Mouse (Mus musculus) hindbrain, postnatal 0 days (tissue): ENCODE measurements around the gene Pid1. TPM values are rescaled to one million over a fixed set of nuclear protein-coding genes. Genes with fewer than 3 reads are reported as not detected.

Source experiments
- ATAC-seq: fragments of 200-750 bp; cut with Nextera tagmentation; 2 replicates; pipeline ENCODE4 v1.8.0; 2017; ENCODE audit warnings: mild to moderate bottlenecking, moderate TSS enrichment, moderate library complexity
- DNase-seq: peaks from one replicate; pipeline ENCODE4 v3.0.0-alpha.2; 2015; ENCODE audit warnings: low spot score
- H3K27ac ChIP-seq: fragments of 300-500 bp; sonication (generic); 2 replicates; pipeline ENCODE4 v1.5.1; 2014; ENCODE audit warnings: mild to moderate bottlenecking
- H3K27me3 ChIP-seq: fragments of 300-500 bp; sonication (generic); 2 replicates; pipeline ENCODE4 v1.6.1; 2014; ENCODE audit warnings: low read length, mixed read lengths; ENCODE audit not compliant: insufficient read depth
- H3K36me3 ChIP-seq: fragments of 300-500 bp; sonication (generic); 2 replicates; pipeline ENCODE4 v1.6.1; 2014; ENCODE audit warnings: low read length, mixed read lengths; ENCODE audit not compliant: insufficient read depth
- H3K4me1 ChIP-seq: fragments of 300-500 bp; sonication (generic); 2 replicates; pipeline ENCODE4 v1.6.1; 2014; ENCODE audit warnings: antibody characterized with exemption, low read length, mixed read lengths; ENCODE audit not compliant: insufficient read depth
- H3K4me2 ChIP-seq: fragments of 300-500 bp; sonication (generic); 2 replicates; pipeline ENCODE4 v1.6.1; 2014; ENCODE audit warnings: low read depth, mild to moderate bottlenecking, low read length, moderate library complexity, mixed read lengths
- H3K4me3 ChIP-seq: fragments of 300-500 bp; sonication (generic); 2 replicates; pipeline ENCODE4 v1.5.1; 2014; ENCODE audit warnings: low read length
- H3K9ac ChIP-seq: fragments of 300-500 bp; sonication (generic); replicated peaks from 2 replicates; pipeline ENCODE4 v1.6.1; 2014; ENCODE audit warnings: mild to moderate bottlenecking, low read length, moderate library complexity, mixed read lengths
- H3K9me3 ChIP-seq: fragments of 300-500 bp; sonication (generic); 2 replicates; pipeline ENCODE4 v1.6.1; 2016; ENCODE audit warnings: low read length, mixed read lengths
- CTCF ChIP-seq: IDR thresholded peaks from 2 replicates; pipeline ENCODE4 v1.5.1; 2016; ENCODE audit warnings: antibody characterized with exemption, control low read depth, low read depth
- WGBS: fragments of 180-500 bp; shearing (Covaris S2); extraction: QIAGEN DNeasy Blood & Tissue Kit; methylation state at CpG from one replicate; pipeline ENCODE4 v1.1.7; 2014; 5-methylcytosine and 5-hydroxymethylcytosine counted together
- polyA plus RNA-seq: library from polyadenylated mRNA; unstranded; fragments of >200 nt; fragmentation: Nextera tagmentation; extraction: Ambion mirVana; gene quantifications from 2 replicates; pipeline ENCODE4 v1.2.1, GENCODE M21; 2015
- total RNA-seq: library from RNA; depleted of rRNA; stranded (reverse); fragments of >200 nt; gene quantifications from 2 replicates; pipeline ENCODE4 v1.2.3, GENCODE M21; 2014

Pid1 gene
- total and polyA plus RNA-seq, 2 experiments from 2014 or later, result 71.1 to 74.9 TPM

DNA sequence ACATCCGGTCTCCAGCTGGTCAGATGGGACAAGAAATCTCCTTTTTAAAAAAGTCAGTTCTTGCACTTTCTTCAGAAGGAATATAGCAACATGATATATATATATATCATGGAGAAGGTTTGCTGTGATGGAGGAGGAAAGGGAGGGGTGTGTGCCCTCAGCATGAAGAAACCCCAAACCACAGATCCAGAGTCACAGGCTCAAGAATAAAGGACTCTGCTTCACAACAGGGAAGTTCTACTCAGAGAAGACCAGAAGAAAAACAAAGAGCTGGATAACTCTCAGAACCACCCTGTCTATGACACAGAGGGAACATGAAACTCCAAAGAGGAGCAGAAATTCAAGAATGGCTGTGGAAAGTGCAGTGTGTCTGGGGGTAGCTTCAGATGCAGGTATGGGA, 113.2 kb downstream of the Pid1 start:
- 84% methylated on average over 1 of the region's 1 CpGs for WGBS

DNA sequence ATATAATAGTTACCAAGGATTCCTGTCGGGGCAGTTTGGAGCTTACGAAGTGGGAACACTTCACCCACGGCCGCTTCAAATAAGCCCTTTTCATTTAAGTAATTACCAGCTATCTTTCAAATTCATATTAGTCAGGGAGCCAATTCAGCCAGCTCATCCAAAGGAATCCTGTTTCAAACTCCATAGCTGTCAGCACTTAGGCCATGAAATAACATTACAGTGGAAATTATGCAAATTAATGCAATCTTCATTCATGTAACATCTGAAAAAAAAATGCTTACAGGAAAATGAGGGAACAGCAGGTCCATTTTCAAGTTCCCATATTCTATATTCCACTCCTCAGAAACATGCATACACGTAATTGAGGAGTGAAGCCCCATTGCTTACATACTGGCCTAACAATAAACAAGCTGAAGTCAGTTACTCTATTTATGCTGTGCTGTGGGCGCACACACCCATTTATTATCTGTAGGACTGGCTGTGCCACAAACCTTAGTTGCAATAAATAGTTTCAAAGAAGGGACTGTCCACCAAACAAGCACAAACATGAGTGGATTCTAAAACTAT, 114.1 kb downstream of the Pid1 start:
- Histone ChIP-seq H3K4me3 (no peak overlapping the region), H3K27me3 (no peaks in the 10 kb centered on the region), H3K4me1 (no peaks in the 10 kb centered on the region), H3K9me3 (no peaks in the 10 kb centered on the region), H3K27ac (no peak overlapping the region), H3K36me3 (no peaks in the 10 kb centered on the region), H3K9ac (no peak overlapping the region), H3K4me2 (no peak overlapping the region)
- DNase-seq (peak; percentile 8), ATAC-seq (no peak)
- no peak for TF ChIP-seq CTCF
- 34% methylated on average over 6 of the region's 6 CpGs for WGBS

More for the DNA sequence above, 113.2 kb downstream of the Pid1 start:
- no peak overlapping the region for H3K4me3 ChIP-seq
- no peak overlapping the region for H3K9ac ChIP-seq
- no peaks in the 10 kb centered on the region for H3K4me1 ChIP-seq
- H3K4me2 ChIP-seq, result no peak overlapping the region
- no peak for DNase-seq
- no peaks in the 10 kb centered on the region for H3K9me3 ChIP-seq
- no peak for ATAC-seq
- no peaks in the 10 kb centered on the region for H3K27me3 ChIP-seq
- H3K36me3 ChIP-seq, result no peaks in the 10 kb centered on the region
- H3K27ac ChIP-seq, result no peak overlapping the region
- TF ChIP-seq CTCF, result no peak

DNA sequence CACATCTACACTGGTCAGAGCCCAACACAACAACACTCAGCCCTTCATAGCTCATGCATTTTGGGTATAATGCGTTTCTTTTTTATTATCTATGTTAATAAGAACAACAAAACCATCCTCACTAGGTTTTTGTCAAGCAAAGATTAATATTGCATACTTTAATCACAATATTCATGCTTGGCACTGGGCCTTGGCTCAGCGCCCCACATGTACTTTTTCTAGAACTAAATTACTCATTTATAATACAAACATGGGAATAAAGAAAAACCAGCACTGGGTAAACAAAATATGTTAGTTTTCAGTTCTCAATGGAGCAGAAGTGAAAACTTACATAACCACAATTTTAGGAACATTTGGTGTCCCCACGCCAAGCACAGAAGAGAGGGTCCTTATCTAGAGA, 116.9 kb downstream of the Pid1 start:
- no peak overlapping the region for H3K27ac ChIP-seq
- H3K4me3 ChIP-seq, result no peak overlapping the region
- H3K4me2 ChIP-seq, result no peak overlapping the region
- H3K4me1 ChIP-seq, result no peaks in the 10 kb centered on the region
- no peaks in the 10 kb centered on the region for H3K27me3 ChIP-seq
- ATAC-seq (no peak), DNase-seq (no peak)
- no peaks in the 10 kb centered on the region for H3K36me3 ChIP-seq
- H3K9ac ChIP-seq, result no peak overlapping the region
- no peak for TF ChIP-seq CTCF
- 77% methylated on average over 3 of the region's 3 CpGs for WGBS
- no peaks in the 10 kb centered on the region for H3K9me3 ChIP-seq

DNA sequence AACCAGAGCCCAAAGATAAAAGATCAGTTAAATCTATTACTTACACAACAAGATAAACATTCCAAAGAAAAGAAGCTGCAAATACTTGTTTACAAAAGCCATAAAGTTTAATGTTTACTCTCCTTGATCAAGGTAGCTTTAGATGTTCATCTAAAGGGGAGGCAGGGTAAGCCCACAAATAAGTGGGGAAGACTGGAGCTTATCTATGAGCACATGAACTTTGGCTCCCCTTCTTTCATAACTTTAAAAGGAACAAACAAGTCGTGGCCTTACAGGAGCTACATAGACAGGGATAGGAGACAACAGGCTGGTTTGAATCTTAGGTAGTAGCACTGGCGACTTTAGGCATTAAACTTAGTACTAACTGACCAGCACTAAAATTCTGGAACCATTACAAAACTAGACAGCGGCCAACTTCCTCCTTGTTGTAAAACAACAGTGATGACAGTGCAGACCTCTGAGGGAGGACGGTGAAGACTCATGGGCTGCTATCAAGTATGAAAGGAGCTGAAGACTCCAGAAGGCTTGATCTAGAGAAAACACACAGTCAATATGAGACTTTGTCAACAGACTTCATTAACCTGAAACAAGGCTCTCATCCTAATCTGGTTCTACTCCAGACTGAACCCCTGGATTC, 122.7 kb downstream of the Pid1 start:
- TF ChIP-seq CTCF, result no peak
- no peaks in the 10 kb centered on the region for H3K36me3 ChIP-seq
- ATAC-seq (no peak), DNase-seq (no peak)
- no peak overlapping the region for H3K4me2 ChIP-seq
- no peak overlapping the region for H3K9ac ChIP-seq
- H3K4me3 ChIP-seq, result no peak overlapping the region
- H3K27me3 ChIP-seq, result no peaks in the 10 kb centered on the region
- no peaks in the 10 kb centered on the region for H3K4me1 ChIP-seq
- no peak overlapping the region for H3K27ac ChIP-seq
- 92% methylated on average over 4 of the region's 4 CpGs for WGBS
- no peaks in the 10 kb centered on the region for H3K9me3 ChIP-seq

DNA sequence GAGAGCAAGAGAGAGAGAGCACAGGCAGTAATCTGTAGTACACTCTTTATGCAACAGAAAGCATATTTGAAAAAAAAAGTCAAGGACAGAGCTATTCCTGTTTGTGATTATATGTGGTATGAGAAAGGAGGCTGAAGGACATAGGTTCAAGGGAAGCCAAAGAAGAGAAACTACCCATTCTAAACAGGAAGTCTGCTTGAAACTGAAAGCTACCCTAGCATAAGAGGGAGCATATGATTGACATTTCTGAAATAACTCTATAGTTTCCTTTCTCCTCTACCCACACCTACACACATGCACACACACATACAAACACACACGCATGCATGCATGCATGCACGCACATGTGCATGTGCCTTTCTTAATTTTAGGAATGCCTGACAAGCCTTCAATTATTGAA, 123.8 kb downstream of the Pid1 start:
- Histone ChIP-seq H3K36me3 (no peaks in the 10 kb centered on the region), H3K9me3 (no peaks in the 10 kb centered on the region), H3K4me2 (no peak overlapping the region), H3K27me3 (no peaks in the 10 kb centered on the region), H3K9ac (no peak overlapping the region), H3K4me3 (no peak overlapping the region), H3K27ac (no peak overlapping the region), H3K4me1 (no peaks in the 10 kb centered on the region)
- ATAC-seq (no peak), DNase-seq (no peak)
- 91% methylated on average over 2 of the region's 2 CpGs for WGBS
- no peak for TF ChIP-seq CTCF

DNA sequence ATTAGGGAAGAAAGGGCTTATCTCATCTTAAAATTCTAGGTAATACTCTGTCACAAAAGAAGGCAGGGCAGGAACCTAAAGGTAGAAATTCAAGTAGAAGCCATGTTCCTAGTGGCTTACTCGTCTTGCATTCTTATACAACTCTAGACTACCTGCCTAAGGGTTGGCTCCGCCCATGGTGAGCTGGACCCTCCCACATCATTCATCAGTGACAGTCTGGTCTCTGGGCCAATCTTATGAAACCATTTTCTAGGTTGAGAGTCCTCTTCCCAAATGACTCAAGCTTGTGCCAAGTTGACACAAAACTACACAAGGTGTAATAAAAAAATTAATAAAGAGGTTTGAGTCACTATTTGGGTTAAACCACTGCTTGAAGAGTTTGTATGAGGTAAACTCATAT, 133.5 kb downstream of the Pid1 start:
- Histone ChIP-seq H3K27ac (no peak overlapping the region), H3K27me3 (no peaks in the 10 kb centered on the region), H3K4me2 (no peak overlapping the region), H3K9me3 (no peaks in the 10 kb centered on the region), H3K4me3 (no peak overlapping the region), H3K9ac (no peak overlapping the region), H3K36me3 (no peaks in the 10 kb centered on the region), H3K4me1 (no peaks in the 10 kb centered on the region)
- DNase-seq, result no peak
- 89% methylated on average over 2 of the region's 2 CpGs for WGBS
- TF ChIP-seq CTCF, result no peak
- ATAC-seq, result no peak

DNA sequence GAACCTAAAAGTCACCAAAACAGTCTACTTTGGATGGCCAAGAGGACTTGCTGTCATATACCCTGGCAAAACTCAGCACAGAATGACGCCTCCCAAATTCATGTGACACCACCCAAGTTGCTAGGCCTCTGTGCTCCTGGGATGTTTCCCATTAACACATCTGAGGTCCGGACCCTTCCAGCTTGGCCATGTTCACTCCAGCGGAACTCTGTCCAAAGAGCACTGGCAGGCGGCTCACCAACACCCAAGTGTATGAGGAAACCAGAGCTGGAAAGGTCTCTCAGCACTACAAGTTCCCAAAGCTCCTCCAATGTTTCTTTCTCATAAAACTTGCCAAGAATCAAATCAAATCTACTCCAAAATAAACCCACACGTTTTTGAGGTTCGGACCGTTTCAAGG, 138.4 kb downstream of the Pid1 start:
- DNase-seq (no peak), ATAC-seq (no peak)
- no peak for TF ChIP-seq CTCF
- Histone ChIP-seq H3K4me3 (no peak overlapping the region), H3K27ac (no peak overlapping the region), H3K36me3 (no peaks in the 10 kb centered on the region), H3K9ac (no peak overlapping the region), H3K4me2 (no peak overlapping the region), H3K9me3 (no peaks in the 10 kb centered on the region), H3K4me1 (no peaks in the 10 kb centered on the region), H3K27me3 (no peaks in the 10 kb centered on the region)
- WGBS, result 95% methylated on average over 7 of the region's 7 CpGs
